Mouse (Mus musculus): ENCODE results near the gene Pnpla8. TPM values are rescaled to one million over a fixed set of nuclear protein-coding genes. Genes with fewer than 3 reads are reported as not detected.

Gene Pnpla8
- polyA plus RNA-seq, 1 experiment from 2014 or later: 133 TPM

DNA sequence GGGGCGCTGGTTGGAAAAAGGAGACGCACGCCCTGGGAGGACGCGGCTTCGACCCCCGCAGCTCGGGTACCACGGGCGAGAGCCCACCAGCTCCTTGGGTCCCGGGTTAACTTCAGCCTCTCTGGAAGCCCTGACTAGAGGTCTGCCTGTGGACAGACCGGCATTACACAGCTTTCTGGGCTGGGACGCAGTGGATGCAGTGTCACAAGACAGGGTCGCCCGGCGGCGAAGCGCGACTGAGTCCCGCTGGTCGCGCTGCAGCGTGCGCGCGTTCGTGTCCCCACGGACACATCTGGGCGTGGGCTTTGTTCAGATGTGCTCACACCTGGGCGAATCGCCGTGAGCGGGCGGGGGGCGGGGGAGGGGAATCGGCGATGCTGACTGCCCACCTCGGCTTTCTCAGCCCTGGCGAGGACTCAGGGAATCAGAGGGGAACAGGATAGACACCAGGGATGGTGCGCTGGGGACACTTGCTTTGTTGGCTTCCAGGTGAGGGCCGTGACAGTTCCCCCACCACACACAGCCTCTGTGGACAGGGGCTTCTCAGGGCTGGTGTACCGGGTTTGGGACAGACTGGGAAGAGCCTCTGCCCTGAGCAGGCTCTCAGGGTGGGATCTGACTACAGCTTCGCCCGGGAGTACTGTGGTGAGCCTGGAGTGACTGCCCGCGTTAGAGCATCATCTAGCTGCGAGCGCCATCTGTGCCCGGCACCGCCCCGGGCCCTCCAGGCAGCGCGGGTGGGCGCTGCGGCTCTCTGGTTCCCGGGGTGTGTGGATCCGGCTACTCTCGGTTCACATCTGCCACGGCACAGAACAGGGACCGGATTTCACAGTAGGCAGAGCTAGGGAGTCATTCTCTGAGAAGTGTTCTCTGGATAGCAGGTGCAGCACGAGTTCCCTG lies 108.4 kb downstream of the Pnpla8 start:
- under 1% methylated on average over 61 of the region's 61 CpGs for WGBS
- peak overlapping the region; percentile 64 for H3K4me3 ChIP-seq (replicated peaks)

DNA sequence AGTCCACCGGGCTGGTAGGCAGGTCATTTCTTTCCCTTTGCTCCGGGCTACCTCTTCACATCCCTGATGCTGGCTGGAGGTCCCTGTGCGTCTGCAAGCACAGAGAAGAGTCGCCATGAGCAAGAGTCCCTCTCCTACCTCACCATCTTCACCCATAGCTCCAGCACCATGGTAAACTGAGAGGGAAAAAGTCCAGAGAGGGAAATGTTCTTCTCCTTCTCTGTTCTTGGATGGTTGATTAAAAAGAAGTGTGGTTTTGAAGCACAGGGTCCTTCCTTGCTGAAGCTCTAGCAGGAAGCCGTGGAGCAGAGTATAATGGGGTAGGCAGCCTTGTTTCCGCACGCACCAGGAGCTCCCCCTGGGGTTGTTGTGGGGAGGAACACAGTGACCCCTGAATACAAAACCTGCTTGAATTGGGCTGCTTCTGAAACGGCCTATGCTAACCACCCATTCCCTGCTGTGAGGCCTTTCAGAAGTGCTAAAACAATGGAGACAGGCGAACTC lies 109.1 kb downstream of the Pnpla8 start:
- WGBS: 1% methylated on average over 9 of the region's 9 CpGs

More for the DNA sequence above, 108.4 kb downstream of the Pnpla8 start:
- H3K27me3 ChIP-seq (replicated peaks): no peaks in the 10 kb centered on the region
- H3K4me1 ChIP-seq: peaks cover 29% of the 10 kb centered on the region
- no peaks in the 10 kb centered on the region for H3K36me3 ChIP-seq
- peak; percentile 75 for ATAC-seq (ENCODE audit: low FRiP score)
- peak overlapping the region; percentile 93 for H3K27ac ChIP-seq (replicated peaks)
- H3K4me2 ChIP-seq: peak overlapping the region; percentile 73
- no peaks in the 10 kb centered on the region for H3K9me3 ChIP-seq (replicated peaks)
- peak overlapping the region; percentile 84 for H3K9ac ChIP-seq (replicated peaks)

DNA sequence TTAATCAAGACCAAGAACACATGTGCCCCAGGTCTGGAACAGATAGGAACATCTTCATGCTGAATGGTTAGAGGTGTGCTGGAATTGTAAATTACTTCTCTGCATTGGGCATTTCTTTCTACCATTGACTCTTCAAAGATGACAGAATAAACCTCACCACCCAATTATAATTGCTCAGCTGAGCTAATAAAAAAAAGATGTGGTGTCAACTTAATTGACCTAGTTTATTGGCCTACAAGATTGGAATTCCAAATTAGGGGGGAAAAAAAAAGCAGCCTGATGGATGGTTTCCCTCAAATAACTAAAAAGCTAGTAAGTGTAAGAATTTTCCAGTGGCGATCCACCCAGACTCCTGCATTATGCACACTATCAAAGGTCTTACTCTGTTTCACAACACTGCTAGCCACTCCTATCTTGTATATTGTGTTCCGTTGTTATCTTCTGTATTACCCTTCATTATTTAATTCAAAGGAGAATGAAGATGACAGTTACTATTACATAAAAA lies 116.0 kb downstream of the Pnpla8 start:
- peaks cover 15% of the 10 kb centered on the region for H3K4me1 ChIP-seq
- WGBS: 50% methylated on average over 2 of the region's 2 CpGs

More for the DNA sequence above, 109.1 kb downstream of the Pnpla8 start:
- no peak; the same call in none of the 2 replicates for ATAC-seq (ENCODE audit: low FRiP score)
- H3K9me3 ChIP-seq (replicated peaks): no peaks in the 10 kb centered on the region
- peak overlapping the region; percentile 64 for H3K4me3 ChIP-seq (replicated peaks)
- peak overlapping the region; percentile 73 for H3K4me2 ChIP-seq
- peak overlapping the region; percentile 93 for H3K27ac ChIP-seq (replicated peaks)
- H3K27me3 ChIP-seq (replicated peaks): no peaks in the 10 kb centered on the region
- peaks cover 29% of the 10 kb centered on the region for H3K4me1 ChIP-seq
- H3K9ac ChIP-seq (replicated peaks): peak overlapping the region; percentile 84
- H3K36me3 ChIP-seq: no peaks in the 10 kb centered on the region

DNA sequence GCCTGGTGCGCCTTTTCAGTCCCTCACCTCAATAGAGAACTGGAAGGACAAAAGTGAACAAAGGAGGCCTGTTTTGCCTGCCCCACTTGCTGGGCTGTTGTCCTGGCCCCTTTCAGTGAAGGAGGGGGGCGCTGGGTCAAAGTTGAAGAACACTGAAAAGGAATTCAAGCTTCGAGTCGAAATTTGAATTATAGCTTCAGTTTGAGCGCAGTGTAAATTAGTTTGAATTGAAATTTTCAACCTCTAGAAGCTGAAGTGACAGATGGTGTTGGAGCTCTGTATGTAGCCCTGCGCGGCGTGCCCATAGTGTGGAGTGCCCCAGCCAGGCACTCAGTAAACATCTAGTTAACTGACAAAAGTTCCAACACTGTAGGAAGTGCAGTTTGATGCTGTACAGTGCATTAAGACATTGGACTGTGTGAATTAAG lies 117.0 kb downstream of the Pnpla8 start:
- H3K27me3 ChIP-seq (replicated peaks): no peaks in the 10 kb centered on the region
- H3K4me2 ChIP-seq: peak overlapping the region; percentile 11
- H3K9me3 ChIP-seq (replicated peaks): no peaks in the 10 kb centered on the region
- H3K4me1 ChIP-seq: peaks cover 10% of the 10 kb centered on the region
- WGBS: 15% methylated on average over 8 of the region's 8 CpGs
- no peak overlapping the region for H3K4me3 ChIP-seq (replicated peaks)
- H3K27ac ChIP-seq (replicated peaks): peak overlapping the region; percentile 58; the same call in 1 of the 2 replicates
- no peaks in the 10 kb centered on the region for H3K36me3 ChIP-seq
- H3K9ac ChIP-seq (replicated peaks): no peak overlapping the region
- ATAC-seq (ENCODE audit: low FRiP score): peak; percentile 80

More for the DNA sequence above, 116.0 kb downstream of the Pnpla8 start:
- H3K4me3 ChIP-seq (replicated peaks): no peak overlapping the region
- ATAC-seq (ENCODE audit: low FRiP score): no peak
- no peaks in the 10 kb centered on the region for H3K9me3 ChIP-seq (replicated peaks)
- no peaks in the 10 kb centered on the region for H3K27me3 ChIP-seq (replicated peaks)
- no peak overlapping the region for H3K4me2 ChIP-seq
- no peaks in the 10 kb centered on the region for H3K36me3 ChIP-seq
- no peak overlapping the region for H3K27ac ChIP-seq (replicated peaks)
- H3K9ac ChIP-seq (replicated peaks): no peak overlapping the region

DNA sequence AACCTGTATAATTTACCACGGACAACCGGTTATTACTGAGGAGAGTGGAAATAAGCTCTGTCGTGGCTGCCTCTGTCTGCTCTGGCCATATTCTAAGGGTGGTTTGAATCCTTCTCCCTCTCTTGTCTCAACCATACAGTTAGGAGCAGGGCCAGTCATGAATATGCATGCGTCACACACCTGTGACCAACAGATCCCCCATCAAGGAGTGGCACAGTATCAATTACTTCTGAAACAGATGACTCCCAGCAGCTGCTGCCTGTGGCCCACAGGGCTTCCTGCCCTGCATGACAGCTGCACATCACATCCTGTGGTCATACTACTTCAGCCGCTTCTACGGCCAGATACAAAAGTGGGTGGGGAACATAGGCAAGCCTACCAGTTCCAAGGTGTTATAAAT lies 122.9 kb downstream of the Pnpla8 start:
- H3K9me3 ChIP-seq (replicated peaks): no peaks in the 10 kb centered on the region
- H3K4me1 ChIP-seq: peaks cover 16% of the 10 kb centered on the region; the same call in 1 of the 2 replicates
- WGBS: 48% methylated on average over 6 of the region's 6 CpGs
- H3K4me2 ChIP-seq: no peak overlapping the region
- no peak overlapping the region for H3K9ac ChIP-seq (replicated peaks)
- H3K4me3 ChIP-seq (replicated peaks): no peak overlapping the region
- no peak; the same call in 1 of the 2 replicates for ATAC-seq (ENCODE audit: low FRiP score)
- H3K27me3 ChIP-seq (replicated peaks): no peaks in the 10 kb centered on the region
- no peak overlapping the region for H3K27ac ChIP-seq (replicated peaks)
- H3K36me3 ChIP-seq: no peaks in the 10 kb centered on the region

DNA sequence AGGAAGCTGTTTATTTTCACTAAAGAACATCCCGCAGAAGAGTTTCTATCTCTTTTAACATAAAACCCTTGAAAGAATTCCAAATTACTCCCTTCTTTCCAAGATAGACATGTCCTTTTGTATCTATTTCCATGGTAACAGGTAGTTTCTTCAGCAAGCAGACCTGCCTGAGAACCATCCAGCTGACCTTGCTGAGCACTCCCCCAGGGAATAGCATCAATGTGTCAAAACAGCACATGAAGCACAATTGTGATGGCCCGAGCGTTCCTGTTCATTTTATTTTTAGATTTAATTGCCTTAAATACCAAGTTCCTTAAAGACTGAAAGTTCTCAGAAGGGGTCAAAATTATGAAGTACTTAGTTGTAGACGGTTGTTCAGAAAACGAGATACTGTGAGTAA lies 124.1 kb downstream of the Pnpla8 start:
- H3K36me3 ChIP-seq: no peaks in the 10 kb centered on the region
- no peak overlapping the region for H3K4me2 ChIP-seq
- H3K9ac ChIP-seq (replicated peaks): no peak overlapping the region
- H3K27me3 ChIP-seq (replicated peaks): no peaks in the 10 kb centered on the region
- H3K4me3 ChIP-seq (replicated peaks): no peak overlapping the region
- ATAC-seq (ENCODE audit: low FRiP score): no peak
- peaks cover 16% of the 10 kb centered on the region; the same call in 1 of the 2 replicates for H3K4me1 ChIP-seq
- peak overlapping the region; percentile 29; the same call in 1 of the 2 replicates for H3K27ac ChIP-seq (replicated peaks)
- H3K9me3 ChIP-seq (replicated peaks): no peaks in the 10 kb centered on the region
- WGBS: 29% methylated on average over 5 of the region's 5 CpGs

DNA sequence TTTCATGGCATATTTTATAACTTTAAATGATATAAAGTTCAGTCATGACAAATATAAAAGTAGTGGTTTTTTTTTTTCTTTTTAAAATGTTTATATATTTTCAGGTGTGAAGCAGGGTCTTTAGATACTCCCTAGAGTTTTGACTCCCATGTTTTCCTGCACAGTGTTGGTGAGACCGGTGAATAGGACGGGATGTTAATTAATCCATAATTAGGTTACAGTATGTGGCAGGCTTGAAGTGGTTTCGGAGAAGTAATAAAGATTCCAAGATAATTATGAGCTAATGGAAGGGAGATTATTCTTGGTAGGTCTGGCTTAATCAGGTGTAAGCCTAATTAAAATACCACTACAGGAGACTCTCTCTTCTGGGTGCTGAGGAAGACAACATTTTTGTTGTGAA lies 125.0 kb downstream of the Pnpla8 start:
- H3K4me2 ChIP-seq: no peak overlapping the region
- H3K9ac ChIP-seq (replicated peaks): no peak overlapping the region
- H3K27me3 ChIP-seq (replicated peaks): no peaks in the 10 kb centered on the region
- no peak overlapping the region for H3K27ac ChIP-seq (replicated peaks)
- no peaks in the 10 kb centered on the region for H3K36me3 ChIP-seq
- H3K9me3 ChIP-seq (replicated peaks): no peaks in the 10 kb centered on the region
- 42% methylated on average over 3 of the region's 3 CpGs for WGBS
- peaks cover 16% of the 10 kb centered on the region; the same call in 1 of the 2 replicates for H3K4me1 ChIP-seq
- no peak overlapping the region for H3K4me3 ChIP-seq (replicated peaks)
- ATAC-seq (ENCODE audit: low FRiP score): no peak

DNA sequence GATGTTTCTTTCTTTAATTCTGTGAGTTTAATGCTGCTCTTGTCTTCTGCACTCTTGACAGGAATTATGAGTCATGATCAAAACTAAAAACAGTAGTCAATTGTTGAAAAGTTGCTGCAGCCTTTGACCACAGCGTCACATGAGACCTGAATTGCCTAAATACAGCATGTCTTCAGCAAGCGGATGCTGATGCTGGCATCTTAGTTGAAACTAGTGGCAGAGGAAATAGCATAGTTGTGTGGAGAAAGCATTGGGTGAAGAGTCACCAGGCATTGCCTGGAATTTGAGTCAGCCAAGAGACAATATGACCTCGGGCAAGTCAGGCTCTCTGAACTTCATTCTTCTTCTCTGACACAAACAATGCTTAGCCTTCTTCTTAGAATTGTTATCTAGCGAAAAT lies 133.9 kb downstream of the Pnpla8 start:
- H3K9me3 ChIP-seq (replicated peaks): no peaks in the 10 kb centered on the region
- WGBS: 87% methylated on average over 4 of the region's 4 CpGs
- H3K36me3 ChIP-seq: no peaks in the 10 kb centered on the region
- H3K4me3 ChIP-seq (replicated peaks): no peak overlapping the region
- H3K9ac ChIP-seq (replicated peaks): no peak overlapping the region
- H3K4me1 ChIP-seq: 0 out of 2 replicates have a peak, but pooled peaks cover 2% of the 10 kb centered on the region
- ATAC-seq (ENCODE audit: low FRiP score): no peak
- no peaks in the 10 kb centered on the region for H3K27me3 ChIP-seq (replicated peaks)
- H3K4me2 ChIP-seq: no peak overlapping the region
- no peak overlapping the region for H3K27ac ChIP-seq (replicated peaks)

DNA sequence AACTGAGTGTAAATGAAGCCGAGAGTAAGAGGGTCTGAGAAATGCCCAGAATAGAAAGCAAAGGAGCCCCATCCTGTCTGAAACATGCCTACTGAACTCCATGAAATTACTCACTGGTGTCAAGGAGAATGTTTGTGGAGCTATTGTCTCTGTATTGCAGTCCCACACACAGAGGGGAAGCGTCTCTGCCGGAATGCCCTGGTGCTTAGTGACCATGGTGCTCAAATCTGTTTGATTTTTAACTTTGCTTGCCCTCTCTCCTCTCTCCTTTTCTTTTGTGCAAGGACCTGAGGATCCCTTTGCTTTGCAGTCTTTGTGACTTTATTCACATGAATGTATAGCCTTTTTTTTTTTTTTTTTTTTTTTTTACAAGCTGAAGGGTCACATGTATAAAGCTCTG lies 136.3 kb downstream of the Pnpla8 start:
- Histone ChIP-seq H3K4me3 (replicated peaks) (no peak overlapping the region), H3K4me1 (0 out of 2 replicates have a peak, but pooled peaks cover 2% of the 10 kb centered on the region), H3K36me3 (no peaks in the 10 kb centered on the region), H3K9ac (replicated peaks) (no peak overlapping the region), H3K9me3 (replicated peaks) (no peaks in the 10 kb centered on the region), H3K27me3 (replicated peaks) (no peaks in the 10 kb centered on the region), H3K27ac (replicated peaks) (no peak overlapping the region), H3K4me2 (no peak overlapping the region)
- ATAC-seq (ENCODE audit: low FRiP score): no peak
- WGBS: 9% methylated on average over 3 of the region's 3 CpGs

DNA sequence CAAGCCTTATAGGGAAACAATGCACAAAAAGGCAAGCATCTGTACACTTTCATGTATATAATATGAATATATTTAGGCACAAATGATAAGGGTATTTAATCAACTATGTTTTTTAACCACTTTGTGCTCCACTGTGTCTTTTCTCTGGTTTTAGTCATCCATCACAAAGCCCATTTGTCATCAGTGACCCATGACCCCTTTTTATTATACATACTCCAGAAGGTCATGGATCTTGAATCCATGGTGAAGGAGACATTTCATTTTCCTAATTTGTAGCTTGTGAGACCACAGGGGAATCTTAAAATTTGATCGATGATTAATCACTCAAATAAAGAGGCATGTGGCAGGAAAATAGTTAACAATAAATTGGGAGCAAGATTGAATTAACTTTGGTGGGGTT lies 136.7 kb downstream of the Pnpla8 start:
- 53% methylated on average over 1 of the region's 1 CpGs for WGBS
- Histone ChIP-seq H3K4me2 (no peak overlapping the region), H3K4me3 (replicated peaks) (no peak overlapping the region), H3K4me1 (0 out of 2 replicates have a peak, but pooled peaks cover 2% of the 10 kb centered on the region), H3K27ac (replicated peaks) (no peak overlapping the region), H3K36me3 (no peaks in the 10 kb centered on the region), H3K27me3 (replicated peaks) (no peaks in the 10 kb centered on the region), H3K9ac (replicated peaks) (no peak overlapping the region), H3K9me3 (replicated peaks) (no peaks in the 10 kb centered on the region)
- no peak for ATAC-seq (ENCODE audit: low FRiP score)

DNA sequence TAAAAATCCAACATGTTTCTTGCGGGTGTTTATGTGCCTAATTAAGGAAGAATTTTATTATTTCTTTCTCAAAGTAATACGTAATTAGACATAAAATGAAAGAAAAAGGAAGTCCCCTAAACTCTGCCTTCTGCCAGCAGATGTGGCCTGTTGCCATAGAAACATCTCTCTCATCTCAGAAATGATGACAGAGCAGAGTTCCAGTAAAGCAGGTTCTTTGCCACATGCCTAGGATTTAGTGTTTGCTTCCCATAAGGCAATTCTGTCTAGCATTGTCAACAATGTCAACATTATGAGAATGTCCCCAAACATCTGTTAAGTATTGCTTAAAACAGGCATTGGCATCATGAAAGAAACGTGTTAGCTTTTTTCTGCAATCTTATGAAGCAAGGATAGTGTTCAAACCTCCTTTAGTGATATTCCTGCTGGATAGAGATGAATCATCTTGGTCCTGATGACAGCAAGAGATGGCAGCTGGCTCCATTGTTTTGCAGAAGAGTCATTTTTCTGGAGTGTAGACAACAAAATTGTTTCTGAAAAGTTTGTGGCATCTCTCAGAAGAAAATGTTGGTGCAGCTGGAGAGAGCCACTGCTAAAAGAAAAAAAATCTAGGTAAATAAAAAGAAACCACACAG lies 150.0 kb downstream of the Pnpla8 start:
- Histone ChIP-seq H3K27me3 (replicated peaks) (no peaks in the 10 kb centered on the region), H3K9me3 (replicated peaks) (no peaks in the 10 kb centered on the region), H3K9ac (replicated peaks) (no peak overlapping the region), H3K4me1 (peaks cover 20% of the 10 kb centered on the region), H3K27ac (replicated peaks) (no peak overlapping the region; the same call in 1 of the 2 replicates), H3K4me2 (no peak overlapping the region), H3K36me3 (no peaks in the 10 kb centered on the region), H3K4me3 (replicated peaks) (no peak overlapping the region)
- ATAC-seq (ENCODE audit: low FRiP score): peak; percentile 60; the same call in 1 of the 2 replicates
- WGBS: 30% methylated on average over 3 of the region's 3 CpGs
